Mouse (Mus musculus): ENCODE data around the gene Ssc5d. TPM values are rescaled to one million over a fixed set of nuclear protein-coding genes. Genes with fewer than 3 reads are reported as not detected.
"Not testable (repeated sequence)": the region's sequence is repeated elsewhere in the genome, so short reads cannot be mapped to it uniquely, and the experiment has no call there.

Ssc5d gene
- polyA plus RNA-seq (2012): not detected in 2 replicates

- Histone ChIP-seq H3K27me3 (ENCODE audit: control insufficient read depth) (peaks cover 52% of the 10 kb centered on the region), H3K9me3 (ENCODE audit: control insufficient read depth, low read length) (peaks cover 2% of the 10 kb centered on the region; the same call in 1 of the 2 replicates), H3K4me1 (ENCODE audit: control insufficient read depth) (peaks cover 12% of the 10 kb centered on the region), H3K4me3 (replicated peaks) (no peak within 1 kb of the TSS), H3K36me3 (ENCODE audit: control insufficient read depth) (peaks cover 5% of the 10 kb centered on the region)
- TF ChIP-seq TAL1 (IDR thresholded peaks at IDR 0.05; ENCODE audit: low read length) (no peak), GATA1 (IDR thresholded peaks at IDR 0.05; ENCODE audit: low read length) (no peak)
Measured at GRCm38 (mm10) chr7:4925441-4926381, at the start of gene Ssc5d. Gene Ssc5d (plus strand): TSS chr7:4925785.

- Histone ChIP-seq H3K4me3 (replicated peaks) (peak within 1 kb of the TSS; percentile 69), H3K4me1 (ENCODE audit: control insufficient read depth) (peaks cover 39% of the 10 kb centered on the region), H3K9me3 (ENCODE audit: control insufficient read depth, low read length) (peaks cover under 1% of the 10 kb centered on the region), H3K36me3 (ENCODE audit: control insufficient read depth) (peaks cover under 1% of the 10 kb centered on the region), H3K27me3 (ENCODE audit: control insufficient read depth) (no peaks in the 10 kb centered on the region)
- TF ChIP-seq TAL1 (IDR thresholded peaks at IDR 0.05; ENCODE audit: low read length) (peak; percentile 61), GATA1 (IDR thresholded peaks at IDR 0.05; ENCODE audit: low read length) (peak; percentile 77)
Measured at GRCm38 (mm10) chr7:4876753-4877221, 48.8 kb upstream of the Ssc5d start, which contains the start of gene Isoc2a. Gene Isoc2a (plus strand): TSS chr7:4877153.

GRCm38 (mm10) chr7:4877226-4877625 lies 48.4 kb upstream of the Ssc5d start:
- Histone ChIP-seq H3K9me3 (ENCODE audit: control insufficient read depth, low read length) (peaks cover 4% of the 10 kb centered on the region), H3K36me3 (ENCODE audit: control insufficient read depth) (peaks cover 5% of the 10 kb centered on the region), H3K27me3 (ENCODE audit: control insufficient read depth) (no peaks in the 10 kb centered on the region), H3K4me3 (replicated peaks) (peak overlapping the region; percentile 69), H3K4me1 (ENCODE audit: control insufficient read depth) (peaks cover 42% of the 10 kb centered on the region)
- TF ChIP-seq TAL1 (IDR thresholded peaks at IDR 0.05; ENCODE audit: low read length) (no peak), GATA1 (IDR thresholded peaks at IDR 0.05; ENCODE audit: low read length) (no peak)

- Histone ChIP-seq H3K4me3 (replicated peaks) (peak overlapping the region; percentile 69), H3K27me3 (ENCODE audit: control insufficient read depth) (no peaks in the 10 kb centered on the region), H3K9me3 (ENCODE audit: control insufficient read depth, low read length) (peaks cover 8% of the 10 kb centered on the region), H3K4me1 (ENCODE audit: control insufficient read depth) (peaks cover 39% of the 10 kb centered on the region), H3K36me3 (ENCODE audit: control insufficient read depth) (peaks cover 8% of the 10 kb centered on the region)
- no peak for TF ChIP-seq TAL1 (IDR thresholded peaks at IDR 0.05; ENCODE audit: low read length)
- TF ChIP-seq GATA1 (IDR thresholded peaks at IDR 0.05; ENCODE audit: low read length): no peak
Measured at GRCm38 (mm10) chr7:4878186-4878585, 47.4 kb upstream of the Ssc5d start.

GRCm38 (mm10) chr7:4879036-4879435 lies 46.5 kb upstream of the Ssc5d start:
- H3K4me3 ChIP-seq (replicated peaks); H3K9me3 ChIP-seq (ENCODE audit: control insufficient read depth, low read length); H3K36me3 ChIP-seq (ENCODE audit: control insufficient read depth); H3K27me3 ChIP-seq (ENCODE audit: control insufficient read depth): not testable (repeated sequence)
- peaks cover 39% of the 10 kb centered on the region for H3K4me1 ChIP-seq (ENCODE audit: control insufficient read depth)

- peaks cover 8% of the 10 kb centered on the region for H3K9me3 ChIP-seq (ENCODE audit: control insufficient read depth, low read length)
- H3K36me3 ChIP-seq (ENCODE audit: control insufficient read depth): peaks cover 21% of the 10 kb centered on the region
- TF ChIP-seq GATA1 (IDR thresholded peaks at IDR 0.05; ENCODE audit: low read length): no peak
- no peak for TF ChIP-seq TAL1 (IDR thresholded peaks at IDR 0.05; ENCODE audit: low read length)
- H3K4me3 ChIP-seq (replicated peaks): no peak overlapping the region
- H3K27me3 ChIP-seq (ENCODE audit: control insufficient read depth): no peaks in the 10 kb centered on the region
- peaks cover 3% of the 10 kb centered on the region for H3K4me1 ChIP-seq (ENCODE audit: control insufficient read depth)
Measured at GRCm38 (mm10) chr7:4886680-4887079, 38.9 kb upstream of the Ssc5d start.

GRCm38 (mm10) chr7:4895186-4895585 lies 30.4 kb upstream of the Ssc5d start:
- no peak for TF ChIP-seq GATA1 (IDR thresholded peaks at IDR 0.05; ENCODE audit: low read length)
- no peak for TF ChIP-seq TAL1 (IDR thresholded peaks at IDR 0.05; ENCODE audit: low read length)
- Histone ChIP-seq H3K4me1 (ENCODE audit: control insufficient read depth) (peaks cover 10% of the 10 kb centered on the region), H3K36me3 (ENCODE audit: control insufficient read depth) (peaks cover 15% of the 10 kb centered on the region), H3K9me3 (ENCODE audit: control insufficient read depth, low read length) (no peaks in the 10 kb centered on the region), H3K4me3 (replicated peaks) (no peak overlapping the region), H3K27me3 (ENCODE audit: control insufficient read depth) (peaks cover 12% of the 10 kb centered on the region)

- H3K9me3 ChIP-seq (ENCODE audit: control insufficient read depth, low read length): peaks cover 4% of the 10 kb centered on the region
- H3K36me3 ChIP-seq (ENCODE audit: control insufficient read depth): peaks cover 5% of the 10 kb centered on the region; the same call in 1 of the 2 replicates
- H3K27me3 ChIP-seq (ENCODE audit: control insufficient read depth): peaks cover 18% of the 10 kb centered on the region
- H3K4me1 ChIP-seq (ENCODE audit: control insufficient read depth): peaks cover 14% of the 10 kb centered on the region
- TF ChIP-seq GATA1 (IDR thresholded peaks at IDR 0.05; ENCODE audit: low read length) (no peak), TAL1 (IDR thresholded peaks at IDR 0.05; ENCODE audit: low read length) (no peak)
- H3K4me3 ChIP-seq (replicated peaks): peak overlapping the region; percentile 22
Measured at GRCm38 (mm10) chr7:4898851-4899648, 26.5 kb upstream of the Ssc5d start.
